In genomic region chr4:148464869-148465268, GRCm38 (mm10) we compare ENCODE assay signal across 17 mouse cellular contexts. TPM values are rescaled to one million over a fixed set of nuclear protein-coding genes. Genes with fewer than 3 reads are reported as not detected.
DNase-seq lines count a peak whose midpoint lies in the region.
"Had no signal": no experiment of that assay in that cellular context is flagged by ENCODE, and none has a peak within 500 bp of the region (broad histone marks: within the 10 kb centered on the region; RNA-seq: fewer than 3 reads in every experiment).

No protein-coding gene starts in this region.

- DNase-seq in heart, adult 11 months, result peak; percentile 83
- no peak for DNase-seq in heart, postnatal 14 days
- DNase-seq in layer of hippocampus, adult 9-11 months, result peak; percentile 39
- no peak for DNase-seq in layer of hippocampus, adult 9-10 months (ENCODE audit: low spot score)
- peak; percentile 27 for DNase-seq in right cerebral cortex, postnatal 25 days
- no peak for DNase-seq in right cerebral cortex, postnatal 10 days (ENCODE audit: low spot score in 2 of 2)
- peak; percentile 59 for DNase-seq in brain, adult 2 months (ENCODE audit: low read depth, low spot score)
- DNase-seq in adrenal gland, adult 8-10 months, result no peak
- DNase-seq: adrenal gland, adult 2 months; adrenal gland, postnatal 25 days; cerebellum, adult 18-20 months; cerebellum, adult 9-10 months; cerebellum, postnatal 14 days; gastrocnemius, postnatal 10 days; gastrocnemius, postnatal 36 days; heart, postnatal 36 days had no signal

- intact Hi-C loops in heart, postnatal 14 days (cut with DNase I), result no loop called here

RNA-seq across cellular contexts. Expression of gene Mtor, which starts 16.5 kb away (rescaled TPM):
- total RNA-seq in heart, postnatal 14 days (2021), result 10 to 100 TPM; 46.6 to 51.9 TPM
- 10 to 100 TPM; 74.2 to 82.1 (median 79.3) TPM for total RNA-seq in adrenal gland, adult 8-10 months (2022)

RNA-seq across cellular contexts. Expression of gene Ubiad1, which starts 20.3 kb away (rescaled TPM):
- total RNA-seq in heart, postnatal 14 days (2021), result 10 to 100 TPM; 18.9 to 22.1 TPM
- total RNA-seq in adrenal gland, adult 8-10 months (2022), result 10 to 100 TPM; 17.1 to 20.4 (median 17.8) TPM

RNA-seq across cellular contexts. Expression of gene Angptl7, which starts 35.4 kb away (rescaled TPM):
- total RNA-seq in heart, postnatal 14 days (2021), result 1 to 10 TPM; 2.8 to 5.7 TPM
- total RNA-seq in adrenal gland, adult 8-10 months (2022), result 1 to 10 TPM in 3 of 4 experiments, under 1 TPM in 1; 0.87 to 2.9 (median 1.4) TPM
- total RNA-seq: granulocyte monocyte progenitor cell, adult 5-6 weeks had no signal

Comparison
In these comparisons a context has a peak if more than half of its experiments do, and no peak if none do; other contexts are left out.
1. DNase-seq: peak in heart, adult 11 months (single experiment), layer of hippocampus, adult 9-11 months (single experiment), right cerebral cortex, postnatal 25 days (single experiment) and brain, adult 2 months (single experiment); none in heart, postnatal 14 days (0 of 2), layer of hippocampus, adult 9-10 months (single experiment), right cerebral cortex, postnatal 10 days (0 of 2) and adrenal gland, adult 8-10 months (single experiment).